Mouse (Mus musculus) testis, adult 2 months (tissue): Measurements from ENCODE around the gene Arhgap22.

Source experiments
- CTCF ChIP-seq: fragments of 200-500 bp; IDR thresholded peaks from 2 replicates; pipeline ENCODE4 v1.5.1; 2012; ENCODE audit warnings: low read depth, mild to moderate bottlenecking, inconsistent platforms, low read length, moderate library complexity; ENCODE audit not compliant: control insufficient read depth, insufficient read depth, insufficient replicate concordance
- POLR2A ChIP-seq: fragments of 200-500 bp; IDR thresholded peaks from 2 replicates; pipeline ENCODE4 v1.6.1; 2012; ENCODE audit warnings: low read depth, mild to moderate bottlenecking, inconsistent platforms, low read length, moderate library complexity; ENCODE audit not compliant: control insufficient read depth

- TF ChIP-seq CTCF, result no peak
- no peak for TF ChIP-seq POLR2A
Observed at GRCm38 (mm10) chr14:33328369-33328768, 114.5 kb downstream of the Arhgap22 start.
